Mouse (Mus musculus) layer of hippocampus, postnatal 14 days (tissue): ENCODE measurements around the gene Cst11. TPM values are rescaled to one million over a fixed set of nuclear protein-coding genes. Genes with fewer than 3 reads are reported as not detected.

Experiments
- total RNA-seq, 2 experiments: library from RNA; stranded (reverse); gene quantifications; 2 replicates each; pipeline ENCODE4 v1.2.3; 2021

Cst11 gene
- total RNA-seq, 2 experiments from 2014 or later, result not detected

Other genes with a start within 250 kb of the Cst11 start
- gene Nxt1, start 98.9 kb downstream of the Cst11 start, total RNA-seq, result 10 to 100 TPM; 11.1 to 12.2 TPM
- gene Gzf1, start 90.5 kb downstream of the Cst11 start, total RNA-seq, result 10 to 100 TPM; 24.9 to 26.7 TPM
- gene Napb, start 39.0 kb downstream of the Cst11 start, total RNA-seq, result 100 to 1,000 TPM; 298 to 310 TPM
- gene Cstl1, start 21.1 kb downstream of the Cst11 start, total RNA-seq, result not detected
- not detected for gene 8030411F24Rik, start 10.5 kb upstream of the Cst11 start, total RNA-seq
- 1 to 10 TPM; 1.1 to 1.6 TPM for gene Cst12, start 17.9 kb upstream of the Cst11 start, total RNA-seq
- not detected for gene Cst8, start 27.3 kb upstream of the Cst11 start, total RNA-seq
- not detected for gene Cst13, start 48.6 kb upstream of the Cst11 start, total RNA-seq
- gene Cst9, start 63.6 kb upstream of the Cst11 start, total RNA-seq, result not detected
- gene 9230104L09Rik, start 93.5 kb upstream of the Cst11 start, total RNA-seq, result not detected
- 1,000 to 10,000 TPM; 2,596 to 2,656 TPM for gene Cst3, start 104.2 kb upstream of the Cst11 start, total RNA-seq
- gene Gm1330, start 231.8 kb upstream of the Cst11 start, total RNA-seq, result not detected
- gene Gm10750, start 245.7 kb upstream of the Cst11 start, total RNA-seq, result not detected